Mouse (Mus musculus) C2C12 (cell line): ENCODE measurements around the gene Nprl2.

Source experiments
- CEBPB ChIP-seq: IDR thresholded peaks from one replicate; pipeline ENCODE4 v1.6.1; 2011; ENCODE audit warnings: low read depth, mild to moderate bottlenecking, control low read depth, moderate library complexity
- CTCF ChIP-seq: IDR thresholded peaks from one replicate; pipeline ENCODE4 v1.5.1; 2011; ENCODE audit not compliant: control insufficient read depth, insufficient read depth, insufficient read length
- MYOD1 ChIP-seq: IDR thresholded peaks from one replicate; pipeline ENCODE4 v1.6.1; 2011; ENCODE audit warnings: low read depth; ENCODE audit not compliant: control insufficient read depth, insufficient read length
- MYOG ChIP-seq: IDR thresholded peaks from one replicate; pipeline ENCODE4 v1.6.1; 2011; ENCODE audit not compliant: control insufficient read depth, insufficient read length; ENCODE audit errors: extremely low read depth
- USF1 ChIP-seq: IDR thresholded peaks from one replicate; pipeline ENCODE4 v1.6.1; 2011; ENCODE audit warnings: low read depth, mild to moderate bottlenecking, control low read depth, moderate library complexity

DNA sequence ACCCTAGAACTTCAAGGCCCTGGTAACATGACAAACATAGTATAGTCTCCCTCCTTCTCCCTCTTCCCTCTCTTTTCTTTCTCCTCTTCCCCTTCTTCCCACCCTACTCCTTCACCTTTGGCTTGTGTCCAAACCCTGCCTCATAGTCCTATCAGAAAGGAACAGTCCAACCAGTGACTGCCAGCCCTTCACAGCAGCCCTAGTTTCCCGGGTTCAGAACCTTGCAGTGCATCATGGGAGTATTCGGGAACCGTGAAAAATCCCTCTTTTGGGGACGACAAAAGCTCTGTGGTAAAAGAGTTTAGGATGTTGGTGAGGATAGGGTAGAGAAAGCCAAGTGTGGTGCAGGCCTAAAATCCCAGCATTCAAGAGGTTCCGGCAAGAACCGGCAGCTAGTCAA is 21.7 kb upstream of the Nprl2 start:
- TF ChIP-seq CTCF (no peak), MYOD1 (no peak), USF1 (no peak), MYOG (no peak), CEBPB (no peak)
